ENCODE assay signal across 10 mouse cellular contexts in genomic region chr6:59022621-59023020, GRCm38 (mm10). TPM values are rescaled to one million over a fixed set of nuclear protein-coding genes. Genes with fewer than 3 reads are reported as not detected.
DNase-seq lines count a peak whose midpoint lies in the region; ATAC-seq and TF ChIP-seq lines count a peak whose summit lies in the region.
"Had no signal": no experiment of that assay in that cellular context is flagged by ENCODE, and none has a peak within 500 bp of the region (broad histone marks: within the 10 kb centered on the region; RNA-seq: fewer than 3 reads in every experiment).

No protein-coding gene starts in this region.

- TF ChIP-seq CTCF in lung, embryonic 14.5 days (IDR thresholded peaks at IDR 0.05; ENCODE audit: low read depth), result no peak
- TF ChIP-seq CTCF in cortical plate, adult 2 months (IDR thresholded peaks at IDR 0.05; ENCODE audit: extremely low read depth, insufficient read depth, low read length), result no peak

- no peaks in the 10 kb centered on the region for H3K36me3 ChIP-seq in hindbrain, embryonic 13.5 days
- H3K36me3 ChIP-seq in hindbrain, embryonic 10.5 days, result no peaks in the 10 kb centered on the region
- no peaks in the 10 kb centered on the region for H3K36me3 ChIP-seq in lung, embryonic 14.5 days (ENCODE audit: insufficient read depth)
- H3K36me3 ChIP-seq in neural tube, embryonic 15.5 days, result no peaks in the 10 kb centered on the region

- H3K4me1 ChIP-seq in hindbrain, embryonic 13.5 days (replicated peaks), result peaks cover 12% of the 10 kb centered on the region
- no peaks in the 10 kb centered on the region; the same call in 1 of the 2 replicates for H3K4me1 ChIP-seq in hindbrain, embryonic 10.5 days (replicated peaks)
- H3K4me1 ChIP-seq in lung, embryonic 14.5 days (ENCODE audit: insufficient read depth), result no peaks in the 10 kb centered on the region
- H3K4me1 ChIP-seq in cortical plate, adult 2 months (ENCODE audit: control insufficient read depth, insufficient read depth, low read length), result no peaks in the 10 kb centered on the region
- H3K4me1 ChIP-seq in neural tube, embryonic 15.5 days, result peaks cover 15% of the 10 kb centered on the region

- TF ChIP-seq POLR2A in cortical plate, adult 2 months (IDR thresholded peaks at IDR 0.05; ENCODE audit: extremely low read depth, insufficient read depth, low read length), result no peak

- H3K9me3 ChIP-seq in hindbrain, embryonic 13.5 days, result no peaks in the 10 kb centered on the region
- H3K9me3 ChIP-seq in hindbrain, embryonic 10.5 days, result no peaks in the 10 kb centered on the region
- no peaks in the 10 kb centered on the region for H3K9me3 ChIP-seq in lung, embryonic 14.5 days (ENCODE audit: low read depth, low read length)
- no peaks in the 10 kb centered on the region for H3K9me3 ChIP-seq in neural tube, embryonic 15.5 days (replicated peaks)

- 80% methylated on average over 2 of the region's 2 CpGs for WGBS in hindbrain, embryonic 13.5 days
- WGBS in hindbrain, embryonic 10.5 days, result 90% methylated on average over 2 of the region's 2 CpGs
- 53% methylated on average over 2 of the region's 2 CpGs for whole genome bisulfite sequencing in lung, embryonic 14.5 days
- 76% methylated on average over 2 of the region's 2 CpGs for WGBS in neural tube, embryonic 15.5 days

- no peak overlapping the region for H3K4me3 ChIP-seq in hindbrain, embryonic 13.5 days
- no peak overlapping the region for H3K4me3 ChIP-seq in hindbrain, embryonic 10.5 days
- peak overlapping the region; percentile 13; the same call in 1 of the 2 replicates for H3K4me3 ChIP-seq in lung, embryonic 14.5 days (ENCODE audit: low read depth, low read length)
- H3K4me3 ChIP-seq in cortical plate, adult 2 months (ENCODE audit: insufficient read depth, low read length), result peak overlapping the region; percentile 18; the same call in 1 of the 2 replicates
- 0 out of 2 replicates have a peak overlapping the region, but pooled peaks have one; percentile 0 for H3K4me3 ChIP-seq in neural tube, embryonic 15.5 days (replicated peaks)

- H3K4me2 ChIP-seq in hindbrain, embryonic 13.5 days, result peak overlapping the region; percentile 60
- peak overlapping the region; percentile 46 for H3K4me2 ChIP-seq in lung, embryonic 14.5 days
- peak overlapping the region; percentile 61 for H3K4me2 ChIP-seq in neural tube, embryonic 15.5 days

- no peaks in the 10 kb centered on the region for H3K27me3 ChIP-seq in hindbrain, embryonic 13.5 days
- no peaks in the 10 kb centered on the region for H3K27me3 ChIP-seq in hindbrain, embryonic 10.5 days (ENCODE audit: insufficient read depth, poor library complexity, severe bottlenecking)
- no peaks in the 10 kb centered on the region for H3K27me3 ChIP-seq in lung, embryonic 14.5 days (ENCODE audit: insufficient read depth, low read length)
- H3K27me3 ChIP-seq in neural tube, embryonic 15.5 days (replicated peaks), result no peaks in the 10 kb centered on the region

- no peak overlapping the region for H3K9ac ChIP-seq in hindbrain, embryonic 13.5 days
- H3K9ac ChIP-seq in lung, embryonic 14.5 days, result no peak overlapping the region
- H3K9ac ChIP-seq in neural tube, embryonic 15.5 days (replicated peaks), result no peak overlapping the region

- ATAC-seq in hindbrain, embryonic 13.5 days (ENCODE audit: low FRiP score), result no peak
- ATAC-seq in lung, embryonic 14.5 days (ENCODE audit: insufficient read depth), result no peak
- no peak for ATAC-seq in neural tube, embryonic 15.5 days (ENCODE audit: low FRiP score)

- no peak overlapping the region for H3K27ac ChIP-seq in hindbrain, embryonic 13.5 days
- no peak overlapping the region for H3K27ac ChIP-seq in hindbrain, embryonic 10.5 days
- H3K27ac ChIP-seq in lung, embryonic 14.5 days (ENCODE audit: low read depth), result no peak overlapping the region
- H3K27ac ChIP-seq in cortical plate, adult 2 months (ENCODE audit: insufficient read depth, low read length), result no peak overlapping the region
- H3K27ac ChIP-seq in neural tube, embryonic 15.5 days (replicated peaks), result no peak overlapping the region

- DNase-seq in hindbrain, embryonic 10.5 days (ENCODE audit: low spot score), result no peak
- DNase-seq in lung, embryonic 14.5 days, result no peak
- no peak for DNase-seq in lung, postnatal 10 days
- no peak for DNase-seq in layer of hippocampus, adult 9-10 months (ENCODE audit: low spot score)
- DNase-seq: cerebellum, postnatal 14 days; lung, postnatal 4 days; thymus, postnatal 36 days had no signal

RNA-seq across cellular contexts. Expression of gene Fam13a, which starts 1.7 kb away (rescaled TPM):
- polyA plus RNA-seq in hindbrain, embryonic 13.5 days (2015; fragmentation: Nextera tagmentation; extraction: Ambion mirVana), result 8.2 and 9.5 TPM in 2 replicates
- polyA plus RNA-seq in hindbrain, embryonic 10.5 days (2016; fragmentation: Nextera tagmentation; extraction: Ambion mirVana), result 3.2 and 3.5 TPM in 2 replicates
- polyA plus RNA-seq in lung, embryonic 14.5 days (2014; fragmentation: Nextera tagmentation; extraction: Ambion mirVana), result 13.7 and 18.1 TPM in 2 replicates
- 7.3 and 8.7 TPM in 2 replicates for polyA plus RNA-seq in cortical plate, adult 2 months (2012; rRNA removed)
- 13.7 and 16.3 TPM in 2 replicates for polyA plus RNA-seq in neural tube, embryonic 15.5 days (2015; fragmentation: Nextera tagmentation; extraction: Ambion mirVana)

Comparison
In these comparisons a context has a peak if more than half of its experiments do, and no peak if none do; other contexts are left out.
1. H3K4me3 ChIP-seq: peak in lung, embryonic 14.5 days (single experiment), cortical plate, adult 2 months (single experiment) and neural tube, embryonic 15.5 days (single experiment); none in hindbrain, embryonic 13.5 days (single experiment) and hindbrain, embryonic 10.5 days (single experiment).
2. Peak in every context shown above with its lines, with median percentiles within 50 percentile points of each other: H3K4me2 ChIP-seq.